In the genomic region with DNA sequence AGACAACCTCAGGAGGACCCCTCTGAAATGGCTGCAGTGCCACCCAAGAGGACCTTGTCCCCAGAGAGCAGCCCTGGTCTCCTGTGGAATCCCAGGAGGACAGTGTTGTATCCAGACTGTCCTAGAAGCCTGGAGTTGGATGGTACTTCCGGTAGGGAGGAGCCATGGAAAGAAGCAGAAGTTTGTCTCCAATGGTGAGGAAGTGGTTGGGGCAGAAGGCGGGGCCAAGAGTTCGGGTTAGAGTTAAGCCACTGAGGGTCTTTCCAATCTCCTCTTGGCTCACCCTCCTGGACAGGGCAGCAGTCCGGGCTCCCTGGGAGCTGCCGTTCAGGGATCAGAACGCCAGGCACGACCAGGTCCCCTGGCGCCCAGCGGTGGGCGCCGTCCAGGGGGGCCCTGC, we compare ENCODE assay signal across 19 mouse cellular contexts. TPM values are rescaled to one million over a fixed set of nuclear protein-coding genes. Genes with fewer than 3 reads are reported as not detected.
DNase-seq lines count a peak whose midpoint lies in the region; ATAC-seq lines count a peak whose summit lies in the region.
"Had no signal": no experiment of that assay in that cellular context is flagged by ENCODE, and none has a peak within 500 bp of the region (broad histone marks: within the 10 kb centered on the region; RNA-seq: fewer than 3 reads in every experiment).

No protein-coding gene starts in this region.

- no peak overlapping the region for H3K4me2 ChIP-seq in hindbrain, embryonic 15.5 days
- no peak overlapping the region for H3K4me2 ChIP-seq in hindbrain, embryonic 14.5 days (replicated peaks)
- H3K4me2 ChIP-seq in midbrain, embryonic 12.5 days (replicated peaks): no peak overlapping the region
- no peak overlapping the region for H3K4me2 ChIP-seq in midbrain, embryonic 11.5 days
- H3K4me2 ChIP-seq: heart, embryonic 15.5 days had no signal

- peak overlapping the region; percentile 30; the same call in 1 of the 2 replicates for H3K27ac ChIP-seq in hindbrain, embryonic 15.5 days (replicated peaks)
- H3K27ac ChIP-seq in hindbrain, embryonic 14.5 days: no peak overlapping the region
- H3K27ac ChIP-seq in midbrain, embryonic 12.5 days (replicated peaks): 0 out of 2 replicates have a peak overlapping the region, but pooled peaks have one; percentile 35
- H3K27ac ChIP-seq in midbrain, embryonic 11.5 days (ENCODE audit: low read depth, low read length): no peak overlapping the region
- H3K27ac ChIP-seq: heart, embryonic 15.5 days; hindbrain, embryonic 10.5 days had no signal

- H3K27me3 ChIP-seq in hindbrain, embryonic 15.5 days: no peaks in the 10 kb centered on the region
- no peaks in the 10 kb centered on the region for H3K27me3 ChIP-seq in hindbrain, embryonic 14.5 days (ENCODE audit: control insufficient read depth, insufficient read depth, low read length)
- no peaks in the 10 kb centered on the region for H3K27me3 ChIP-seq in midbrain, embryonic 12.5 days
- H3K27me3 ChIP-seq in midbrain, embryonic 11.5 days (ENCODE audit: control insufficient read depth, insufficient read depth, low read length): no peaks in the 10 kb centered on the region
- H3K27me3 ChIP-seq: heart, embryonic 15.5 days had no signal

- H3K4me1 ChIP-seq in hindbrain, embryonic 15.5 days (replicated peaks): peaks cover 58% of the 10 kb centered on the region
- peaks cover 33% of the 10 kb centered on the region for H3K4me1 ChIP-seq in hindbrain, embryonic 14.5 days (replicated peaks; ENCODE audit: control insufficient read depth, insufficient read depth, low read length)
- peaks cover 23% of the 10 kb centered on the region for H3K4me1 ChIP-seq in midbrain, embryonic 12.5 days
- peaks cover 10% of the 10 kb centered on the region; the same call in 1 of the 2 replicates for H3K4me1 ChIP-seq in midbrain, embryonic 11.5 days (ENCODE audit: control insufficient read depth, insufficient read depth, low read length)

- H3K36me3 ChIP-seq in hindbrain, embryonic 15.5 days: peaks cover 41% of the 10 kb centered on the region
- H3K36me3 ChIP-seq in hindbrain, embryonic 14.5 days (replicated peaks; ENCODE audit: control insufficient read depth, insufficient read depth): peaks cover 94% of the 10 kb centered on the region
- peaks cover 92% of the 10 kb centered on the region for H3K36me3 ChIP-seq in midbrain, embryonic 12.5 days
- peaks cover 47% of the 10 kb centered on the region for H3K36me3 ChIP-seq in midbrain, embryonic 11.5 days (ENCODE audit: control insufficient read depth, insufficient read depth, low read length)

- no peaks in the 10 kb centered on the region for H3K9me3 ChIP-seq in hindbrain, embryonic 15.5 days
- H3K9me3 ChIP-seq in hindbrain, embryonic 14.5 days (ENCODE audit: control insufficient read depth, low read length): no peaks in the 10 kb centered on the region
- H3K9me3 ChIP-seq in midbrain, embryonic 12.5 days: no peaks in the 10 kb centered on the region
- no peaks in the 10 kb centered on the region for H3K9me3 ChIP-seq in midbrain, embryonic 11.5 days (ENCODE audit: control insufficient read depth, low read length)
- H3K9me3 ChIP-seq: heart, embryonic 15.5 days; hindbrain, embryonic 10.5 days had no signal

- DNase-seq in hindbrain, embryonic 14.5 days (ENCODE audit: low spot score): no peak
- no peak for DNase-seq in midbrain, embryonic 11.5 days (ENCODE audit: low spot score, missing footprints)
- DNase-seq in cerebellum, postnatal 36 days: no peak
- DNase-seq in cerebellum, postnatal 10 days: no peak
- DNase-seq: adrenal gland, adult 8-10 months; cerebellum, adult 2 months; heart, adult 11 months; kidney, postnatal 14 days; layer of hippocampus, adult 9-11 months; liver; right cerebral cortex, adult 18-20 months had no signal

- no peak overlapping the region for H3K9ac ChIP-seq in hindbrain, embryonic 15.5 days
- H3K9ac ChIP-seq in hindbrain, embryonic 14.5 days: no peak overlapping the region
- 0 out of 2 replicates have a peak overlapping the region, but pooled peaks have one; percentile 1 for H3K9ac ChIP-seq in midbrain, embryonic 12.5 days (replicated peaks)
- no peak overlapping the region for H3K9ac ChIP-seq in midbrain, embryonic 11.5 days (ENCODE audit: low read length)
- H3K9ac ChIP-seq: heart, embryonic 15.5 days had no signal

- no peak overlapping the region for H3K4me3 ChIP-seq in hindbrain, embryonic 15.5 days
- no peak overlapping the region for H3K4me3 ChIP-seq in hindbrain, embryonic 14.5 days (replicated peaks; ENCODE audit: low read length)
- H3K4me3 ChIP-seq in midbrain, embryonic 12.5 days: no peak overlapping the region
- no peak overlapping the region for H3K4me3 ChIP-seq in midbrain, embryonic 11.5 days (ENCODE audit: low read depth, low read length)
- H3K4me3 ChIP-seq: erythroblast, embryonic 14.5 days; heart, embryonic 15.5 days; hindbrain, embryonic 10.5 days had no signal

- ATAC-seq in hindbrain, embryonic 15.5 days (ENCODE audit: low FRiP score, low read depth): no peak
- ATAC-seq in hindbrain, embryonic 14.5 days (ENCODE audit: low FRiP score): no peak
- no peak for ATAC-seq in midbrain, embryonic 12.5 days (ENCODE audit: low FRiP score, low read depth)
- ATAC-seq in midbrain, embryonic 11.5 days (ENCODE audit: low FRiP score): no peak
- ATAC-seq in common myeloid progenitor, adult 5-6 weeks (replicated peaks; ENCODE audit: low read depth, poor library complexity, severe bottlenecking): peak; percentile 40; the same call in 1 of the 2 replicates
- peak; percentile 62 for ATAC-seq in megakaryocyte, adult 5-6 weeks (ENCODE audit: poor library complexity, severe bottlenecking)
- ATAC-seq: intestine, embryonic 16.5 days had no signal

- WGBS in hindbrain, embryonic 15.5 days: 59% methylated on average over 11 of the region's 11 CpGs
- 47% methylated on average over 11 of the region's 11 CpGs for WGBS in hindbrain, embryonic 14.5 days
- 54% methylated on average over 11 of the region's 11 CpGs for WGBS in midbrain, embryonic 12.5 days
- WGBS in midbrain, embryonic 11.5 days: 45% methylated on average over 11 of the region's 11 CpGs

RNA-seq across cellular contexts. Expression of gene Tnrc18, which starts 53.2 kb away (rescaled TPM):
- polyA plus RNA-seq in hindbrain, embryonic 15.5 days (2015; fragmentation: Nextera tagmentation; extraction: Ambion mirVana): 32.7 and 33.8 TPM in 2 replicates
- 34.1 and 38.9 TPM in 2 replicates for polyA plus RNA-seq in hindbrain, embryonic 14.5 days (2014; fragmentation: Nextera tagmentation; extraction: Ambion mirVana)
- polyA plus RNA-seq in midbrain, embryonic 12.5 days (2016; fragmentation: Nextera tagmentation; extraction: Ambion mirVana): 61.1 and 64.1 TPM in 2 replicates
- 26.9 and 27.4 TPM in 2 replicates for polyA plus RNA-seq in midbrain, embryonic 11.5 days (2014; fragmentation: Nextera tagmentation; extraction: Ambion mirVana)
- 17.5 and 17.9 TPM in 2 replicates for total RNA-seq in common myeloid progenitor, adult 5-6 weeks (2017)
- 28.2 and 38.6 TPM in 2 replicates for total RNA-seq in megakaryocyte, adult 5-6 weeks (2015)
- 20.0 and 20.4 TPM in 2 replicates for total RNA-seq in megakaryocyte, adult 5-6 weeks (2017)

Comparison
In these comparisons a context has a peak if more than half of its experiments do, and no peak if none do; other contexts are left out.
1. H3K27ac ChIP-seq: peak in hindbrain, embryonic 15.5 days (single experiment) and midbrain, embryonic 12.5 days (single experiment); none in hindbrain, embryonic 14.5 days (single experiment) and midbrain, embryonic 11.5 days (single experiment).
2. ATAC-seq: peak in common myeloid progenitor, adult 5-6 weeks (single experiment) and megakaryocyte, adult 5-6 weeks (single experiment); none in hindbrain, embryonic 15.5 days (single experiment), hindbrain, embryonic 14.5 days (single experiment), midbrain, embryonic 12.5 days (single experiment) and midbrain, embryonic 11.5 days (single experiment).